In the genomic region with DNA sequence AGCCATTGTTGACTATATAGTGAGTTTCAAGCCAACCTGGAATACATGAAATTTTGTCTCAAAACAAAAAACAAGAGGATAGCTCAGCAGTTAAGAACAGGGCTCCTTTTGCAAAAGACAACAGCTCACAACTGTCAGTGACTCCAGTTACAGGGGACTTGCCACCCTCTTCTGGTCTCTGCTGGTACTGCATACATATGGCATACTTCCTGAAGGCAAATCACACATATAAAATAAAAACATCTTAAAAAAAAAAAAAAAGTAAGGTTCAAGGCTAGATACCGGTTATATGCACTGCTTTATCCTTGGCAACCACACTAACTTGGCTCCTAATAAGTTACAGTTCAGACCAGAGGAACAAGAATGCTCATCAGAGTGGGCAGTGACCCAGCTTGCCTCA, we compare ENCODE assay signal across 8 mouse cellular contexts. TPM values are rescaled to one million over a fixed set of nuclear protein-coding genes. Genes with fewer than 3 reads are reported as not detected.
DNase-seq lines count a peak whose midpoint lies in the region; ATAC-seq and TF ChIP-seq lines count a peak whose summit lies in the region.

No protein-coding gene starts in this region.

- peak overlapping the region; percentile 77; the same call in 1 of the 2 replicates for H3K9ac ChIP-seq in heart, embryonic 15.5 days
- peak overlapping the region; percentile 70; the same call in 1 of the 2 replicates for H3K9ac ChIP-seq in liver, embryonic 14.5 days (replicated peaks)
- no peak overlapping the region for H3K9ac ChIP-seq in neural tube, embryonic 11.5 days (ENCODE audit: low read length)
- no peak overlapping the region for H3K9ac ChIP-seq in stomach, postnatal 0 days (ENCODE audit: low read length)

- 4% methylated on average over 1 of the region's 1 CpGs for WGBS in heart, embryonic 15.5 days
- WGBS in liver, embryonic 14.5 days (ENCODE audit: insufficient replicate concordance), result 3% methylated on average over 1 of the region's 1 CpGs
- 3% methylated on average over 1 of the region's 1 CpGs for WGBS in neural tube, embryonic 11.5 days
- 0% methylated on average over 1 of the region's 1 CpGs for WGBS in stomach, postnatal 0 days

- H3K9me3 ChIP-seq in E14TG2a.4 (ENCODE audit: low read length), result no peaks in the 10 kb centered on the region
- H3K9me3 ChIP-seq in heart, embryonic 15.5 days (replicated peaks), result no peaks in the 10 kb centered on the region
- H3K9me3 ChIP-seq in liver, embryonic 14.5 days (ENCODE audit: control insufficient read depth, low read length), result no peaks in the 10 kb centered on the region
- no peaks in the 10 kb centered on the region for H3K9me3 ChIP-seq in neural tube, embryonic 11.5 days (ENCODE audit: control insufficient read depth, low read length)
- H3K9me3 ChIP-seq in stomach, postnatal 0 days (ENCODE audit: control insufficient read depth, low read length), result no peaks in the 10 kb centered on the region

- TF ChIP-seq CTCF in E14TG2a.4 (conservative IDR thresholded peaks at IDR 0.05; ENCODE audit: low read length), result peak; percentile 77
- peak; percentile 78 for TF ChIP-seq CTCF in liver, embryonic 14.5 days (IDR thresholded peaks at IDR 0.05; ENCODE audit: low read depth)
- TF ChIP-seq CTCF in stomach, postnatal 0 days (IDR thresholded peaks at IDR 0.05; ENCODE audit: low read depth), result peak; percentile 82

- peaks cover 67% of the 10 kb centered on the region for H3K4me1 ChIP-seq in E14TG2a.4 (replicated peaks; ENCODE audit: low read depth, low read length)
- H3K4me1 ChIP-seq in heart, embryonic 15.5 days (replicated peaks), result peaks cover 15% of the 10 kb centered on the region
- peaks cover 9 to 30% of the 10 kb centered on the region in 2 experiments for H3K4me1 ChIP-seq in liver, embryonic 14.5 days (replicated peaks; ENCODE audit: control insufficient read depth in 2 of 2, insufficient read depth in 2 of 2, low read length in 1 of 2)
- peaks cover 4% of the 10 kb centered on the region; the same call in 1 of the 2 replicates for H3K4me1 ChIP-seq in neural tube, embryonic 11.5 days (ENCODE audit: control insufficient read depth, insufficient read depth, low read length)
- peaks cover 3% of the 10 kb centered on the region; the same call in 1 of the 2 replicates for H3K4me1 ChIP-seq in stomach, postnatal 0 days (replicated peaks; ENCODE audit: control insufficient read depth, insufficient read depth)

- H3K4me3 ChIP-seq in E14TG2a.4 (replicated peaks; ENCODE audit: low read length), result peak overlapping the region; percentile 77
- peak overlapping the region; percentile 71 for H3K4me3 ChIP-seq in heart, embryonic 15.5 days
- peak overlapping the region; percentile 67 to 97; a peak in 3 of 4 replicates for H3K4me3 ChIP-seq in liver, embryonic 14.5 days (ENCODE audit: insufficient read depth in 1 of 2, low read depth in 2 of 2, low read length in 2 of 2)
- peak overlapping the region; percentile 39 for H3K4me3 ChIP-seq in neural tube, embryonic 11.5 days (ENCODE audit: low read depth, low read length)
- peak overlapping the region; percentile 52 for H3K4me3 ChIP-seq in stomach, postnatal 0 days (ENCODE audit: low read depth, low read length)

- H3K27me3 ChIP-seq in E14TG2a.4 (ENCODE audit: insufficient read depth, low read length), result no peaks in the 10 kb centered on the region
- H3K27me3 ChIP-seq in heart, embryonic 15.5 days, result no peaks in the 10 kb centered on the region
- H3K27me3 ChIP-seq in liver, embryonic 14.5 days (ENCODE audit: control insufficient read depth, insufficient read depth, low read length), result no peaks in the 10 kb centered on the region
- no peaks in the 10 kb centered on the region for H3K27me3 ChIP-seq in neural tube, embryonic 11.5 days (ENCODE audit: control insufficient read depth, insufficient read depth, low read length)
- H3K27me3 ChIP-seq in stomach, postnatal 0 days (ENCODE audit: control insufficient read depth, insufficient read depth, low read length), result no peaks in the 10 kb centered on the region

- TF ChIP-seq EP300 in liver, embryonic 14.5 days (IDR thresholded peaks at IDR 0.05; ENCODE audit: low read depth), result no peak
- TF ChIP-seq EP300 in stomach, postnatal 0 days (optimal IDR thresholded peaks at IDR 0.05), result peak; percentile 27

- H3K36me3 ChIP-seq in E14TG2a.4 (ENCODE audit: insufficient read depth, low read length), result no peaks in the 10 kb centered on the region
- H3K36me3 ChIP-seq in heart, embryonic 15.5 days, result no peaks in the 10 kb centered on the region
- no peaks in the 10 kb centered on the region for H3K36me3 ChIP-seq in liver, embryonic 14.5 days (replicated peaks; ENCODE audit: control insufficient read depth, insufficient read depth, low read depth)
- no peaks in the 10 kb centered on the region for H3K36me3 ChIP-seq in neural tube, embryonic 11.5 days (ENCODE audit: control insufficient read depth, insufficient read depth, low read length)
- H3K36me3 ChIP-seq in stomach, postnatal 0 days (ENCODE audit: control insufficient read depth, insufficient read depth, low read length), result no peaks in the 10 kb centered on the region

- DNase-seq in brain, adult 2 months (ENCODE audit: low read depth, low spot score), result peak; percentile 93
- peak; percentile 82 for DNase-seq in kidney, postnatal 14 days
- peak; percentile 70 to 78 (median 73) for DNase-seq in liver, embryonic 14.5 days (ENCODE audit: low read depth in 3 of 3, low spot score in 3 of 3)
- peak; percentile 66 for DNase-seq in neural tube, embryonic 11.5 days (ENCODE audit: low spot score)
- DNase-seq in stomach, postnatal 0 days (ENCODE audit: low spot score), result peak; percentile 77

- peak overlapping the region; percentile 68 for H3K4me2 ChIP-seq in heart, embryonic 15.5 days
- peak overlapping the region; percentile 85 for H3K4me2 ChIP-seq in liver, embryonic 14.5 days (ENCODE audit: low read depth)
- H3K4me2 ChIP-seq in neural tube, embryonic 11.5 days (ENCODE audit: low read depth), result peak overlapping the region; percentile 51
- H3K4me2 ChIP-seq in stomach, postnatal 0 days (replicated peaks; ENCODE audit: low read depth), result peak overlapping the region; percentile 55

- ATAC-seq in erythroid progenitor cell, adult 5-6 weeks (replicated peaks; ENCODE audit: low FRiP score, poor library complexity, severe bottlenecking), result peak; percentile 62
- no peak for ATAC-seq in heart, embryonic 15.5 days (replicated peaks; ENCODE audit: insufficient number of reproducible peaks, insufficient read depth, low FRiP score, low read depth)
- ATAC-seq in liver, embryonic 14.5 days (ENCODE audit: insufficient read depth), result no peak
- no peak for ATAC-seq in neural tube, embryonic 11.5 days (ENCODE audit: insufficient read depth, low FRiP score, low TSS enrichment)
- ATAC-seq in stomach, postnatal 0 days (ENCODE audit: low FRiP score, low TSS enrichment), result no peak

- peak overlapping the region; percentile 87 for H3K27ac ChIP-seq in heart, embryonic 15.5 days
- no peak overlapping the region for H3K27ac ChIP-seq in liver, embryonic 14.5 days
- H3K27ac ChIP-seq in neural tube, embryonic 11.5 days (ENCODE audit: low read depth, low read length), result no peak overlapping the region
- peak overlapping the region; percentile 72; the same call in 1 of the 2 replicates for H3K27ac ChIP-seq in stomach, postnatal 0 days (replicated peaks)

RNA-seq across cellular contexts. Expression of gene Zfp667, which starts 3.6 kb away (rescaled TPM):
- total RNA-seq in erythroid progenitor cell, adult 5-6 weeks (2015; ENCODE audit: low replicate concordance), result not detected in 2 replicates
- total RNA-seq in erythroid progenitor cell, adult 5-6 weeks (2017; ENCODE audit: low replicate concordance), result not detected in 2 replicates
- polyA plus RNA-seq in heart, embryonic 15.5 days (2015; fragmentation: Nextera tagmentation; extraction: Ambion mirVana), result 3.9 and 4.1 TPM in 2 replicates
- 1.7 and 2.2 TPM in 2 replicates for polyA plus RNA-seq in liver, embryonic 14.5 days (2012; rRNA removed)
- polyA plus RNA-seq in liver, embryonic 14.5 days (2014; fragmentation: Nextera tagmentation; extraction: Ambion mirVana), result 5.3 and 6.6 TPM in 2 replicates
- 11.0 and 14.0 TPM in 2 replicates for polyA plus RNA-seq in neural tube, embryonic 11.5 days (2014; fragmentation: Nextera tagmentation; extraction: Ambion mirVana)
- polyA plus RNA-seq in stomach, postnatal 0 days (2015; fragmentation: Nextera tagmentation; extraction: Ambion mirVana), result 5.2 and 5.4 TPM in 2 replicates

RNA-seq across cellular contexts. Expression of gene Epp13, which starts 30.2 kb away (rescaled TPM):
- total RNA-seq in erythroid progenitor cell, adult 5-6 weeks (2015; ENCODE audit: low replicate concordance), result not detected in 2 replicates
- not detected in 2 replicates for total RNA-seq in erythroid progenitor cell, adult 5-6 weeks (2017; ENCODE audit: low replicate concordance)
- polyA plus RNA-seq in heart, embryonic 15.5 days (2015; fragmentation: Nextera tagmentation; extraction: Ambion mirVana), result not detected in 2 replicates
- polyA plus RNA-seq in liver, embryonic 14.5 days (2012; rRNA removed), result not detected in 2 replicates
- polyA plus RNA-seq in liver, embryonic 14.5 days (2014; fragmentation: Nextera tagmentation; extraction: Ambion mirVana), result not detected in 2 replicates
- polyA plus RNA-seq in neural tube, embryonic 11.5 days (2014; fragmentation: Nextera tagmentation; extraction: Ambion mirVana), result not detected in 2 replicates
- not detected in 2 replicates for polyA plus RNA-seq in stomach, postnatal 0 days (2015; fragmentation: Nextera tagmentation; extraction: Ambion mirVana)

RNA-seq across cellular contexts. Expression of gene Zfp583, which starts 48.3 kb away (rescaled TPM):
- not detected in 2 replicates for total RNA-seq in erythroid progenitor cell, adult 5-6 weeks (2015; ENCODE audit: low replicate concordance)
- 1.2 TPM in 1 of 2 replicates, not detected in the other for total RNA-seq in erythroid progenitor cell, adult 5-6 weeks (2017; ENCODE audit: low replicate concordance)
- 3.6 and 4.4 TPM in 2 replicates for polyA plus RNA-seq in heart, embryonic 15.5 days (2015; fragmentation: Nextera tagmentation; extraction: Ambion mirVana)
- 0.73 and 0.79 TPM in 2 replicates for polyA plus RNA-seq in liver, embryonic 14.5 days (2012; rRNA removed)
- 0.54 and 0.88 TPM in 2 replicates for polyA plus RNA-seq in liver, embryonic 14.5 days (2014; fragmentation: Nextera tagmentation; extraction: Ambion mirVana)
- polyA plus RNA-seq in neural tube, embryonic 11.5 days (2014; fragmentation: Nextera tagmentation; extraction: Ambion mirVana), result 8.2 and 9.4 TPM in 2 replicates
- 1.9 and 2.0 TPM in 2 replicates for polyA plus RNA-seq in stomach, postnatal 0 days (2015; fragmentation: Nextera tagmentation; extraction: Ambion mirVana)

Comparison
In these comparisons a context has a peak if more than half of its experiments do, and no peak if none do; other contexts are left out.
1. H3K27ac ChIP-seq: peak in heart, embryonic 15.5 days (single experiment) and stomach, postnatal 0 days (single experiment); none in liver, embryonic 14.5 days (single experiment) and neural tube, embryonic 11.5 days (single experiment).
2. H3K9ac ChIP-seq: peak in heart, embryonic 15.5 days (single experiment) and liver, embryonic 14.5 days (single experiment); none in neural tube, embryonic 11.5 days (single experiment) and stomach, postnatal 0 days (single experiment).
3. Peak in every context shown above with its lines, with median percentiles within 50 percentile points of each other: H3K4me3 ChIP-seq, CTCF ChIP-seq, DNase-seq and H3K4me2 ChIP-seq.